Mouse (Mus musculus): ENCODE measurements around the gene Tuba1c. TPM values are rescaled to one million over a fixed set of nuclear protein-coding genes. Genes with fewer than 3 reads are reported as not detected.

The Tuba1c gene
- 100 to 1,000 TPM; 200 to 217 TPM for total RNA-seq (2021)
- long read RNA-seq, experiment 1, transcript Tuba1c-201 (4 exons, 1,982 nt), result major isoform, 35 of 62 reads
- long read RNA-seq, experiment 1, partial matches to known transcripts, result 25 of 62 reads
- long read RNA-seq, experiment 1, other reads (novel, unspliced or antisense), result 1 of 62 reads
- long read RNA-seq, experiment 2, transcript Tuba1c-201 (4 exons, 1,982 nt), result major isoform, 139 of 224 reads
- long read RNA-seq, experiment 2, partial matches to known transcripts, result 4 of 224 reads
- long read RNA-seq, experiment 2, other reads (novel, unspliced or antisense), result 81 of 224 reads

- peak; percentile 86 to 92 for DNase-seq (ENCODE audit: low spot score in 2 of 2)
Observed at GRCm38 (mm10) chr15:99029619-99030584, at the start of gene Tuba1c. TSS of gene Tuba1c (plus strand) at chr15:99029891.

- no peak for DNase-seq (ENCODE audit: low spot score in 2 of 2)
Observed at GRCm38 (mm10) chr15:98980012-98980614, 49.6 kb upstream of the Tuba1c start.

GRCm38 (mm10) chr15:98982100-98982499 is 47.6 kb upstream of the Tuba1c start:
- DNase-seq (ENCODE audit: low spot score in 2 of 2), result no peak

DNA sequence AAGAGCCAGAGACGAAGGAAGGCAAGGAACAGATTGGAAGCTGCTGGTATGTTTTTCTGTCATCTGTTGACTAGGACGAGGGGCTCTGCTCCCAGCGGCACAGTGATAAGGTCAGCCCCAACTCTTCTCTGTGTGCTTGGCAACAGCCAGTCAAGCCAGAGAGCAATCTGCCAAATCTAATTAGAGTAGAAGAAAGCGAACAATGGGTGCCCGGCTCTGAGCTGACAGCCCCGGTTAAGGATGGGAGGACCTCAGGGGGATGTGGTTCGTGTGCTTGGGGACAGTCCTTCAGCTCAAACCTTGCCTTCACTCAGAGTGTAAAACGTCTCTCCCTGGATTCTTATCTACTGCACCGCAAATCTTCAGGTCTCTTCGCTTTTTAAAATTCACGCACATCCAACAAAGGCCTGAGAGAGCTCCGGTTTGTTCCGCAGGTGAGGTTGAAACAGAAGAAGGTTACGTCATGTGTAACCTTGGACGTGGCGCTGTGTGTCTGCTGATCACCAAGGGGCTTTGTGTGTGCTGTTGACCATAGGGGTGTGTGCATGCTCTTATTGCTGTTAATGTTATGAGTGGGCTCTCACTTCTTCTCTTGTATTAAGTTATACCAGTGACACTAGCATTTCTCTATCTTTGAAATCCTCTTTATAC is 46.1 kb upstream of the Tuba1c start:
- no peak for DNase-seq (ENCODE audit: low spot score in 2 of 2)

- no peak for DNase-seq (ENCODE audit: low spot score in 2 of 2)
Observed at GRCm38 (mm10) chr15:98984681-98985080, 45.0 kb upstream of the Tuba1c start.

DNA sequence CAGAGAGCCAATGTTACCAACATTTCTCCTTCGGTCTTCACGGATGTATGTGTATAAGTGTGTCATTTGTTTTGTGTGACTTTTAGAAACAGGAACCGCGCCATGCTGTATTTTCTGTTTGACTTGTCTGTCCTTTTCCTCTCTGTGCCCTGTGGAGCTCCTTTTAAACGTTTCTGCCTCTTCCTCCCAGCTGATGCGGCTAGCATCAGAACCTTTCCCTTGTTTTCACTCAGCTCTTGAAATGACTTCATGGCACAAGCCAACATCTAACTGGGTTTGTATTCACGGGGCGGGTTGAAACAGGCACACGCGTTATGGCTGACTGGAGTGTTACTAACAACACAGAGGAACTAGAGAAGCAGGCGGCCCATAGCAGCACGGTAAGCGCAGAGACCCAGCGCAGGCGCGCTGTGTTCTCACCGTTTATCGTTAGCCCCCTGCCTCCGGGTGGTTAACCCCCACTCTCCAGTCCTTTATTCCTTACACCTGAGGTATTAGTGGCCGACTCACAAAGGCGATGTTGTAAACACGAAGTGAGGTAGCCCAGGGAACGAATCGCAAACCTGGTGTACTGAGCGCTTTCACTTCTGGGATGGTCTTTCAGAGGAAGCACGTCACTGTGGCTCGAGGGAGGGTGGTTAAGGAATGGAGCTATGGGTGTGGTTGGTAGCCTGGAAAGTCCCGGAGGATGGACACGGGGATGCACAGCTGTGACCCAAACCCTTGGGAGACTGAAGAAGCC is 44.3 kb upstream of the Tuba1c start:
- DNase-seq (ENCODE audit: low spot score in 2 of 2), result peak; percentile 42 to 54

GRCm38 (mm10) chr15:98985982-98986715 is 43.5 kb upstream of the Tuba1c start:
- DNase-seq (ENCODE audit: low spot score in 2 of 2), result no peak

DNA sequence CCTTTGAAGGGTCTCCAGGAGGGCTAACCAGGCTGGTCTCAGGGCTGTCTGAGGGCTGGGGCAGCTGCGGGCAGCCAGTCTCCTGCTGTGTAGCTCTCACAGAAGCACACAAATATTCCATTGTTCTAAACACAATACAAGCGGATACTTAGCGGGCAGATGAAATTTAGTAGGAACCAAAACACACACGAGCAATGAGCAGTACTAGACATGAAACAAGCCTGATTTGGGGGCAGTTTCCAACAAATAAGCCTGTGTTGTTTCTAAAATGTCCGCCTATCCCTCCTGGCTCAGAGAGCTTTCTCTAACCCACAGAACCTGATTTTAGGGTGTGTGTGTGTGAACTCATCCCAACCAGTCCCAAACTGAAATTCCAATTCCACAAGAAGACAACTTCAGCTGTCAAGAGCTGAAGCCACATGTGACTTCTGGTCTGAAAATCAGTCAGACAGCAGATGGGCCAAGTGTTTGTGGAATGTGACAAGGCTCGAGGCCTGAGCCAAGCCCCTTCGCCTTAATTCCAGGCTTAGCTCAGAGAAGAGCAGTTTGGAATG is 42.5 kb upstream of the Tuba1c start:
- DNase-seq (ENCODE audit: low spot score in 2 of 2), result no peak

DNA sequence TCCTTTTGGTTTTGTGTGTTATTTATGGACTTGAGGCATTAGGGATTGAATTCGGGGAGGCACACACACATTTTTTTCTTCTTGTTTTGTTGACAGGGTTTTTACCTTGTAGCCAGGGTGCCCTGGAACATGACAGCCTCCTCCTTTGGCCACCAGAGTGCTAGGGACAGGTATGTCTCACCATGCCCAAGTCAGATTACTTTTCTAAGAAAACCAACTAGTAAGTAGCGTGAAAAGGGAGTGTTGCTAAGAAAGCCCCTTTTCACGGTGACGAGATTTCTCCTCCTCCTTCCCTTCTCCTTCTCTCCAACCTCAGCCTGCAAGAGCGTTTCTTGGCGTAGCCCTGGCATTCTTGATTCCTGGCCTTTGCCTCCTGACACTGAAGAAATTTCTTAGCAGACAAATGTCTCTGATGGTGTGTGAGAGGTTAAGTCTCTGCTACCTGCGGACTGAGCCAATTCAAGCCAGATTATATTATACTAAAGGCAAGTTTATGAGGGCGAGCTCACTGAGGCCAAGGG is 42.0 kb upstream of the Tuba1c start:
- no peak for DNase-seq (ENCODE audit: low spot score in 2 of 2)

- DNase-seq (ENCODE audit: low spot score in 2 of 2), result no peak
Observed at GRCm38 (mm10) chr15:98988787-98989186, 40.9 kb upstream of the Tuba1c start.

GRCm38 (mm10) chr15:98989701-98990430 is 39.8 kb upstream of the Tuba1c start:
- no peak for DNase-seq (ENCODE audit: low spot score in 2 of 2)

- DNase-seq (ENCODE audit: low spot score in 2 of 2), result no peak
Observed at GRCm38 (mm10) chr15:98990669-98991539, 38.8 kb upstream of the Tuba1c start.

GRCm38 (mm10) chr15:98991540-98992050 is 38.1 kb upstream of the Tuba1c start:
- no peak for DNase-seq (ENCODE audit: low spot score in 2 of 2)

- no peak for DNase-seq (ENCODE audit: low spot score in 2 of 2)
Observed at GRCm38 (mm10) chr15:98992086-98992912, 37.4 kb upstream of the Tuba1c start.

GRCm38 (mm10) chr15:98993093-98993793 is 36.4 kb upstream of the Tuba1c start:
- DNase-seq (ENCODE audit: low spot score in 2 of 2), result peak; percentile 89 to 92

- DNase-seq (ENCODE audit: low spot score in 2 of 2), result peak; percentile 66 to 68
Observed at GRCm38 (mm10) chr15:98993865-98994264, 35.8 kb upstream of the Tuba1c start.

Data from adrenal gland, postnatal 4 days (tissue).